Mouse (Mus musculus): ENCODE measurements around the gene Tuft1.
A peak's percentile ranks its signal among the peaks of the same experiment; 100 is the strongest.
"Not testable (repeated sequence)": the region's sequence is repeated elsewhere in the genome, so short reads cannot be mapped to it uniquely, and the experiment has no call there.

Tuft1 gene

DNA sequence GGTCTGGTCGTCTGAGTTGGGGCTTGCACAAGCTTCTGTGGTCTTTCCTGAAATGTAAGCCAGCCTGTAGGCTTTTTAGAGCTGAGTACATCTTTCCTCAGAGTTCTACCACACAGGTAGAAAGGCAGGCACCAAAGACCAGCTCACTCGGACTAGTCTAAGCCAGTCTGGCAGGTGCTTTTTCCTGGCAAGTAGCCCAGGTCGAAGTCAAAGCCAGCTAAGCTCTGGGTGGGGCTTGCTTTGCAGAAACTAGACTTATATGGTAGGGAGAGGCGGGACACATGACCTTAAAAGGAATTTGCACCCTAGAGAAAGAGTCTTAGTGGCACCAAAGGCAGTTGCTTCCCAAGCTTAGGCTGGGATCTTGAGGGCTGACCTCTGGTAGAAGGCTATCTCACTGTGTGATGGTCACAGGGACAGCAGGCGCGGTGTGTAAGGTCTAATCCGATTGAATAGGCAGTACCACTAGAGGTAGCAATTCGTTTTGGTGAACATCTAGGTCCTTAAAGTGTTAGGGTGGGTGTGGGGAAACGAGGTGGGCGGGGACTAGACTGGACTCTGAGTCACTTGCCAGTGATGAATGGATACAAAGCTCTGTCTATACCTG lies 573 bp upstream of the Tuft1 start:
- not testable (repeated sequence) for DNase-seq

GRCm38 (mm10) chr3:94657852-94658739 lies 576 bp downstream of the Tuft1 start:
- DNase-seq = not testable (repeated sequence)

DNA sequence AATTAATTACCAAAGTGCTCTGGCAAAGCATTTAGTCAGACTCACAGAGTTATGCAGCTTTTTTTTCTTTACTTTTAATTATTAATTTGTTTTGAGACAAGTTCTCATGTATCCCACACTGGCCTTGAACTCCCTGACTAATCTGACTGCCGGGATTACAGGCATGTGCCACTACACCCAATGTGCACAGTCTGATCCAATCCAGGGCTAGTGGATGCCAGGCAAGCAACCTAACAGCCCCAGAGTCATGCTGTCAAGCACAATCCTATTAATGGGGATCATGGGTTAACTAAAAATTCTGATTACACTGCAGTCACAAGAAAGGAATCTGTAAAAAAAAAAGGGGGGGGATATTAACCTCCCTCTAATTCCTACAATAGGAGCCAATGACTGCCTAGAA lies 4.7 kb downstream of the Tuft1 start:
- DNase-seq = not testable (repeated sequence)

GRCm38 (mm10) chr3:94650409-94650808 lies 8.3 kb downstream of the Tuft1 start:
- DNase-seq = no peak

GRCm38 (mm10) chr3:94648755-94649590 lies 9.7 kb downstream of the Tuft1 start:
- no peak for DNase-seq

DNA sequence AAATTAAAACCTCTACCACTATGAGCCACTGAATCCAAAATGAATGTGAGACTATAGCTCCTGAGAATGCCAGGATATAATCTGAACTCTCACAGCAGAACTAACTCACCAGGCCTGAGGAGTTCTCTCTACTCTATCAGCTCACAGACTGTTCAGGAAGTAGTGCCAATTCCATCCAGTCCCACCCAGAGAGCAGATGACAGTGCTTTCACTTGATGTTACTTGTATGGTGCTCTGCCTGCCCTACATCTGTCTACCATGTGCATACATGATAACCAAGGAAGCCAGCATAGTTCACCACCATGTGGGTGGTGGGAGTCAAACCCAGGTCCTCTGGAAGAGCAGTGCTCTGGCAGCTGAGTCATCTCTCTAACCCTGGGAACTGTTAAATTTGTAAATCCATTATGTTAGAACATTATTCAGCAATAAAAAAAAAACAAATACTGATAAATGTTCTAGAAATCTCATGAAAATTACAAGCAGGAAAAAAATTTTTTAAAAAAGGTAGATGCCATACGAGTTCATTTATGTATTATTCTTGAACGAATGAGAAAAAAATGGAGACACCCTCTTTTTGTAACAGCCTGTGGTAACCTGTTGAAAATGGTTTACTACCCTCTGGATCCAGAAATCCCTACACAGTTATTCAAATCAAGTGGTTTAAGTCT lies 16.0 kb downstream of the Tuft1 start, which contains the start of gene Gm10972:
Gene Gm10972, plus strand, starts transcription at position 618 of the 668 bp plus-strand sequence.
- DNase-seq = not testable (repeated sequence)

- no peak for DNase-seq
Observed at GRCm38 (mm10) chr3:94629876-94630275, 28.8 kb downstream of the Tuft1 start.

DNA sequence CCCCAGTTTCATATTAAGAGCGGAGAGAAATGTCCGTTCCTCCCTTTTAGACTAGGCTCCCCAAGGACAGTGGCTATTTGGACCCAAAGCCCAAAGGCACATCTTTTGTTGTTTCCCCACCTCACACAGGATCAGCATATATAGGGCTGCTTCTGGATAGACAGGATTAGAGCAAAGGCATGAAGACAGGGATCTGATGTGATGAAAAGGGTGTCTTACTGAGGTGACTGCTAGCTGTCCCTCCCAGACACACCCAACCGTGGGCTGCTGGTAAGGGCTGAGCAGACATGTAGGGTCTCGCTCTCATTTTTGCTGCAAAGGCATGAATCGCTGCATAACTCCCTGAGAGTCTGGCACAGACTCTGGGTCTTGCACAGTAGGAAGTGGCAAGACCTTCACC lies 30.0 kb downstream of the Tuft1 start:
- DNase-seq = no peak

DNA sequence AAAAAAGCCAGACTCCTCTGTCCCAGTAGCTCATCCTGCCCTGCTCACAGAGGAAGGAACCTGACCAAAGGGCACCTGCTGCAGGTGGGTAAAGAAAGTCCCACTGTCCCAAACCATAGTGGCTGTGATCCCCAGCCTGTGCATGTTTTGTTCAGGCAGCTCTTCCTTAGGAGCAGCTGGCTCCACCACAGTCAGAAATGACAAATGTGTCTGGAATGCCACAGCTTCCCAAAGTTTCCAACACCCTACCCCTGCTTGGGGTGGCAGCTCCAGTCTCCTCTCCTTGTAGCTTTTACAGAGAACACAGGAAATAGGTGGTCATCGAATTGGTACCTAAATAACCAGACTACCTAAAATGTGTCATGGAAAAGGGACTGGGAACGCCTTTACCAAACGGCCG lies 34.4 kb downstream of the Tuft1 start:
- DNase-seq = no peak

GRCm38 (mm10) chr3:94622550-94622949 lies 36.1 kb downstream of the Tuft1 start:
- no peak for DNase-seq

DNA sequence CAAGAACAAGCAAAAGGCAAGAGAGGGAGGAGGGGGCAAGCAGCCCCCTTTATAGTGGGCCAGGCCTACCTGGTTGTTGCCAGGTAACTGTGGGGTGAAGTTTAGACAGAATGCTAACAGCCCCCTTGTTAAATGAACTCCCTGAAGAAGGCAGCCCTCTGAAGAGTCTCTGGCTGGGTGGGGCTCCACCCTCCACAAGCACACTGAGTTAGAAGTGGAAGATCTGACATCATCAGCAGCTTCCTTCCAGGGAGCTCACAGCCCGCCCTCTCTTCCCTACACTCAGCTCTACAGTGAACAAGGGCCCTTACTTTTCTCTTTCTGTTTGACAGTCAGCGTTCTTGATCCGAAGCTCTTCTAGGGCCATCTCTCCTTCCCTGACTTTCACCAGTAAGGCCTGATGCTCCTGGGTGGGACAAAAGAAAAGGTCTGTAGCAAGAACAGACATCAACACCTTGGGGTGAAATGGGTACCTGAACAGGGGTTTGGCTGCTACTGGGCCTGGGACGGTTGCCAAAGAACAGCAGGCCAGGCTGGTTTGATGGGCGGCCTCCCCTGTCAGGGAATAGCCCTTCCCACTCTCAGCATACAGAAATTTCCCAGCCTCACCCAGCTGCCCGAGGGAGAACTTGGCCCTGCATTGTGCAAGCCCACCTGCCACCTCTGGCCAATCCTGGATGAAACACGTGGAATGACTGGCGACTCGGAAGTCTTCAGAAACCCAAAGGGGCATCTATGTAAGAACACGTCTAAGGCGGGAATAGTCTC lies 36.7 kb downstream of the Tuft1 start:
- DNase-seq = no peak

GRCm38 (mm10) chr3:94616717-94617116 lies 42.0 kb downstream of the Tuft1 start:
- DNase-seq = no peak

- DNase-seq = no peak
Observed at GRCm38 (mm10) chr3:94613258-94613878, 45.3 kb downstream of the Tuft1 start.

DNA sequence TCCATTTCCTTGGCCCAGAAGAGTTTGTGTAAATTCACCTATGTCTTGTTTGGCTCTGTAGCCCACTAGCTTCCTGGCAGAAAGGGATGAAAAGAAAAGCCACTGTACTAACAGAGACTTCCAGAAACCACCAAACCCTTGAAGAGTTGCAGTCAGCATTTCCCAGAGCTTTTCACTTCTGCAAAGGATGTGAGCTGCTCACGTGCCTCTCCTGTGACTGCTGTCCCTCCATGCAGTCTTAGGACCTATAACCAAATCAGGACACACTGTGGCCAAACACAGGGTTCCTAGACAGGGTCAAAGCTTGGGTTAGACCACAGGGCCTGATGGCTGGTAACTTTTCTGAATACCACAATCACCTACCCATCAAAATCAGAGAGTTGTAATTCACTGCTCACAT lies 46.4 kb downstream of the Tuft1 start:
- no peak for DNase-seq

GRCm38 (mm10) chr3:94611834-94612233 lies 46.8 kb downstream of the Tuft1 start:
- no peak for DNase-seq

DNA sequence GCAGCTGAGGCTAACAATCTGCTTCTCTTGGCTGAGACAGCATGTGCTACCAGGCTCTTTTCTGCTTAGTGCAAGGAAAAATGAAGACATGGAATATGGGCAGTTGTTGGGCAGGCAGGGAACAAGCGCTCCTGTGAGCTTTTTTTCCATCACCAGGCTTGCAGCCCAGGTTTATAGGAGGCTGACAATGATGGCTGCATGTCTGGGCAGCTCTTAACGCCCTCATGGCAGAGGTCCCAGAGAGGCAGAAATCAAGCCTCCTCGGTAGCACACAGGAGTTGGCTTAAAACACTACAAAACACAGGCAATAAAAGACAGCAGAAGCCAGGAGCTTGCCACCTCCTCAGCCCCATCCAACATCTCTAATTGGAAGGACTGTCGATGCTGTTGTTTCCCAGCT lies 47.3 kb downstream of the Tuft1 start:
- DNase-seq = no peak

DNA sequence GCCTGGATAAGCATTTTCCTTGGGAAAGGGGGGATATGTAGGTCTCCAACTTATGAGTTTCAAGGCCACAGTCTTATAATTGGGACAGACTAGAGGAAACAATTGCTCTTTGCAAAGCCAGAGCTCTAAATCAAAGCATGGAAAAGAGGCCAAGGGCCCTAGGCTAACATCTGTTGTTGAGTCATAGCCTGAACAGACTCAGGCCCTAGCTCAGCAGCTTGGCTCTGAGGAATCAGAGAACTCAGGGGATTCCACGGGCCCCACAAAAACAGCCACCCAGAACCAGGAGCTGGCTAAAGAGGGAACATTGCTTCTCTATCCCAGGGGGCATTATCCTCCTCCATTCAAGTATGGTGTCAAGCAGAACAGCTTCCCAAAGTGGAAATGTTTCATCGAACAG lies 48.1 kb downstream of the Tuft1 start:
- no peak for DNase-seq

DNA sequence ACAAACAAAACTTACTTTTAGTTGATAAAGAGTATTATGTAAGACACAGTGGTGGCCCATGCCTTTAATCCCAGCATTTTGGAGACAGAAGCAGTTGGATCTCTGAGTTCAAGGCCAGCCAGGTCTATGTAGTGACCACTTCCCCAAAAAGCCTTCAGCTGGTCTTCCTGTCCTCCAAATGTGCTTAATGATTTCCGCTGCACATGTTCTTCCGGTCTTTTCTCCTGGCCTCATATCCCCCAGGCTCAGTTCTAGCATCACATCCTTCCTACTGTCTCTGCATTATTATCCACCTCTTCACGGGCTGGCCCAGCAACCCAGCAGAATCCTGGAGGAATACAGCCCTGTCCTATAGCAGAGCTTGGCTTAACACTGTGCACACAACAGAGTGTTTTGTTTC lies 49.1 kb downstream of the Tuft1 start:
- no peak for DNase-seq

- peak; percentile 40 for DNase-seq
Observed at GRCm38 (mm10) chr3:94601959-94602358, 56.7 kb downstream of the Tuft1 start.

- no peak for DNase-seq
Observed at GRCm38 (mm10) chr3:94597224-94597779, 61.4 kb downstream of the Tuft1 start.

- DNase-seq = no peak
Observed at GRCm38 (mm10) chr3:94595871-94596287, 62.8 kb downstream of the Tuft1 start.
